Mouse (Mus musculus): Measurements from ENCODE around the gene 4930535I16Rik. TPM values are rescaled to one million over a fixed set of nuclear protein-coding genes. Genes with fewer than 3 reads are reported as not detected.

Gene 4930535I16Rik
- polyA plus RNA-seq, 1 experiment from 2014 or later, result not detected

- Histone ChIP-seq H3K27ac (ENCODE audit: low read depth) (peak overlapping the region; percentile 67), H3K4me2 (peak overlapping the region; percentile 77), H3K4me3 (ENCODE audit: low read depth, low read length) (peak overlapping the region; percentile 74), H3K9me3 (ENCODE audit: low read depth, low read length) (no peaks in the 10 kb centered on the region), H3K36me3 (ENCODE audit: insufficient read depth) (peaks cover 20% of the 10 kb centered on the region), H3K27me3 (ENCODE audit: insufficient read depth, low read length) (no peaks in the 10 kb centered on the region), H3K4me1 (ENCODE audit: insufficient read depth) (peaks cover 5% of the 10 kb centered on the region; the same call in 1 of the 2 replicates), H3K9ac (peak overlapping the region; percentile 75)
- ATAC-seq (ENCODE audit: insufficient read depth) (no peak), DNase-seq (peak; percentile 68)
- 1% methylated on average over 53 of the region's 53 CpGs for WGBS
- TF ChIP-seq CTCF (IDR thresholded peaks at IDR 0.05; ENCODE audit: low read depth), result no peak
Observed at GRCm38 (mm10) chr4:123905126-123905668, 12.6 kb downstream of the 4930535I16Rik start.

- Histone ChIP-seq H3K9me3 (ENCODE audit: low read depth, low read length) (no peaks in the 10 kb centered on the region), H3K4me1 (ENCODE audit: insufficient read depth) (peaks cover 5% of the 10 kb centered on the region; the same call in 1 of the 2 replicates), H3K4me2 (peak within 1 kb of the TSS; percentile 77), H3K36me3 (ENCODE audit: insufficient read depth) (peaks cover 14% of the 10 kb centered on the region), H3K27me3 (ENCODE audit: insufficient read depth, low read length) (no peaks in the 10 kb centered on the region), H3K27ac (ENCODE audit: low read depth) (peak within 1 kb of the TSS; percentile 72), H3K9ac (peak within 1 kb of the TSS; percentile 75), H3K4me3 (ENCODE audit: low read depth, low read length) (peak within 1 kb of the TSS; percentile 74)
- ATAC-seq (ENCODE audit: insufficient read depth) (peak; percentile 100), DNase-seq (peak; percentile 99)
- 1% methylated on average over 49 of the region's 49 CpGs for WGBS
- no peak for TF ChIP-seq CTCF (IDR thresholded peaks at IDR 0.05; ENCODE audit: low read depth)
Observed at GRCm38 (mm10) chr4:123904333-123905125, 13.3 kb downstream of the 4930535I16Rik start, which contains the start of gene Mycbp. TSS of gene Mycbp (plus strand) at chr4:123904832.

- ATAC-seq (ENCODE audit: insufficient read depth) (no peak), DNase-seq (no peak)
- Histone ChIP-seq H3K9ac (no peak overlapping the region), H3K4me2 (no peak overlapping the region), H3K27me3 (ENCODE audit: insufficient read depth, low read length) (no peaks in the 10 kb centered on the region), H3K4me3 (ENCODE audit: low read depth, low read length) (0 out of 2 replicates have a peak overlapping the region, but pooled peaks have one; percentile 74), H3K9me3 (ENCODE audit: low read depth, low read length) (no peaks in the 10 kb centered on the region), H3K27ac (ENCODE audit: low read depth) (no peak overlapping the region), H3K36me3 (ENCODE audit: insufficient read depth) (peaks cover 4% of the 10 kb centered on the region), H3K4me1 (ENCODE audit: insufficient read depth) (peaks cover 5% of the 10 kb centered on the region; the same call in 1 of the 2 replicates)
- 71% methylated on average over 3 of the region's 3 CpGs for WGBS
- 0 out of 2 replicates have a peak, but pooled peaks have one; percentile 8 for TF ChIP-seq CTCF (IDR thresholded peaks at IDR 0.05; ENCODE audit: low read depth)
Observed at GRCm38 (mm10) chr4:123903432-123903831, 14.4 kb downstream of the 4930535I16Rik start.

GRCm38 (mm10) chr4:123898696-123899095 lies 19.1 kb downstream of the 4930535I16Rik start:
- no peaks in the 10 kb centered on the region for H3K27me3 ChIP-seq (ENCODE audit: insufficient read depth, low read length)
- H3K4me2 ChIP-seq, result no peak overlapping the region
- ATAC-seq (ENCODE audit: insufficient read depth) (no peak), DNase-seq (peak; percentile 81)
- H3K4me1 ChIP-seq (ENCODE audit: insufficient read depth), result no peaks in the 10 kb centered on the region
- H3K36me3 ChIP-seq (ENCODE audit: insufficient read depth), result no peaks in the 10 kb centered on the region
- no peaks in the 10 kb centered on the region for H3K9me3 ChIP-seq (ENCODE audit: low read depth, low read length)
- no peak overlapping the region for H3K27ac ChIP-seq (ENCODE audit: low read depth)
- WGBS, result 12% methylated on average over 5 of the region's 5 CpGs
- no peak overlapping the region for H3K9ac ChIP-seq
- TF ChIP-seq CTCF (IDR thresholded peaks at IDR 0.05; ENCODE audit: low read depth), result peak; percentile 86
- no peak overlapping the region for H3K4me3 ChIP-seq (ENCODE audit: low read depth, low read length)

GRCm38 (mm10) chr4:123894295-123894694 lies 23.5 kb downstream of the 4930535I16Rik start:
- Histone ChIP-seq H3K36me3 (ENCODE audit: insufficient read depth) (no peaks in the 10 kb centered on the region), H3K4me2 (no peak overlapping the region), H3K9ac (no peak overlapping the region), H3K27ac (ENCODE audit: low read depth) (no peak overlapping the region), H3K4me3 (ENCODE audit: low read depth, low read length) (no peak overlapping the region), H3K27me3 (ENCODE audit: insufficient read depth, low read length) (no peaks in the 10 kb centered on the region), H3K9me3 (ENCODE audit: low read depth, low read length) (no peaks in the 10 kb centered on the region), H3K4me1 (ENCODE audit: insufficient read depth) (no peaks in the 10 kb centered on the region)
- DNase-seq (no peak), ATAC-seq (ENCODE audit: insufficient read depth) (no peak)
- 83% methylated on average over 4 of the region's 4 CpGs for WGBS
- TF ChIP-seq CTCF (IDR thresholded peaks at IDR 0.05; ENCODE audit: low read depth), result no peak

GRCm38 (mm10) chr4:123893726-123894125 lies 24.1 kb downstream of the 4930535I16Rik start:
- Histone ChIP-seq H3K4me3 (ENCODE audit: low read depth, low read length) (no peak overlapping the region), H3K27me3 (ENCODE audit: insufficient read depth, low read length) (no peaks in the 10 kb centered on the region), H3K4me1 (ENCODE audit: insufficient read depth) (no peaks in the 10 kb centered on the region), H3K4me2 (no peak overlapping the region), H3K9me3 (ENCODE audit: low read depth, low read length) (no peaks in the 10 kb centered on the region), H3K27ac (ENCODE audit: low read depth) (no peak overlapping the region), H3K9ac (no peak overlapping the region), H3K36me3 (ENCODE audit: insufficient read depth) (no peaks in the 10 kb centered on the region)
- no peak for ATAC-seq (ENCODE audit: insufficient read depth)
- TF ChIP-seq CTCF (IDR thresholded peaks at IDR 0.05; ENCODE audit: low read depth), result no peak
- no peak for DNase-seq
- 83% methylated on average over 5 of the region's 5 CpGs for WGBS

Other genes with a start within 250 kb of the 4930535I16Rik start
- 103 and 107 TPM in 2 replicates for gene Macf1, start 233.7 kb downstream of the 4930535I16Rik start, polyA plus RNA-seq (2014; fragmentation: Nextera tagmentation; extraction: Ambion mirVana)
- gene Ndufs5, start 199.8 kb downstream of the 4930535I16Rik start, polyA plus RNA-seq (2014; fragmentation: Nextera tagmentation; extraction: Ambion mirVana), result 313 TPM in 2 replicates
- gene Akirin1, start 167.7 kb downstream of the 4930535I16Rik start, polyA plus RNA-seq (2014; fragmentation: Nextera tagmentation; extraction: Ambion mirVana), result 48.0 and 49.6 TPM in 2 replicates
- 0.72 and 1.1 TPM in 2 replicates for gene Rhbdl2, start 130.1 kb downstream of the 4930535I16Rik start, polyA plus RNA-seq (2014; fragmentation: Nextera tagmentation; extraction: Ambion mirVana)
- gene 4933427I04Rik, start 58.3 kb downstream of the 4930535I16Rik start, polyA plus RNA-seq (2014; fragmentation: Nextera tagmentation; extraction: Ambion mirVana), result 0.11 TPM in 1 of 2 replicates, not detected in the other
- gene Mycbp, start 13.2 kb downstream of the 4930535I16Rik start, polyA plus RNA-seq (2014; fragmentation: Nextera tagmentation; extraction: Ambion mirVana), result 61.5 and 81.4 TPM in 2 replicates
- gene Rragc, start 576 bp downstream of the 4930535I16Rik start, polyA plus RNA-seq (2014; fragmentation: Nextera tagmentation; extraction: Ambion mirVana), result 50.2 and 54.3 TPM in 2 replicates

All from lung, embryonic 14.5 days (tissue).